Mouse (Mus musculus): ENCODE measurements around the gene Ppil2. TPM values are rescaled to one million over a fixed set of nuclear protein-coding genes. Genes with fewer than 3 reads are reported as not detected.

Ppil2 gene
- polyA plus RNA-seq, 1 experiment from 2014 or later = 134 TPM

DNA sequence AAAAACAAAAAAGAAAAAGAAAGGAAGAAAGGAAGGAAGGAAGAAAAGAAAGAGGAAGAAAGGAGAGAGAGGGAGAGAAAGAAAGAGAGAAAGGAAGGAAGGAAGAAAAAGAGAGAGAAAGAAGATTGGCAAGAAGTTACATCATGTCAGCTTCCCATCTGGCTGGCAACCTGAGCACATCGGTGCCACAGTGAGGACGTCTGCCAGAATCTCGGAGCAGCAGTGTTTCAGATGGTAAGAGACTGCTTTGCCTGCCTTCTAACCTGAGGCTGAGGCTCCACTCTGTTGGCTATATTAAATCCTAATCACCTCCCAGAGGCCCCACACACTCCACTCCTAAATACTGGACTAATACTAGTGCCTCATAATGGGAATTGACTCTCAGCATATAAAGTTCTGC lies 57.2 kb downstream of the Ppil2 start:
- peaks cover 2% of the 10 kb centered on the region for H3K36me3 ChIP-seq

DNA sequence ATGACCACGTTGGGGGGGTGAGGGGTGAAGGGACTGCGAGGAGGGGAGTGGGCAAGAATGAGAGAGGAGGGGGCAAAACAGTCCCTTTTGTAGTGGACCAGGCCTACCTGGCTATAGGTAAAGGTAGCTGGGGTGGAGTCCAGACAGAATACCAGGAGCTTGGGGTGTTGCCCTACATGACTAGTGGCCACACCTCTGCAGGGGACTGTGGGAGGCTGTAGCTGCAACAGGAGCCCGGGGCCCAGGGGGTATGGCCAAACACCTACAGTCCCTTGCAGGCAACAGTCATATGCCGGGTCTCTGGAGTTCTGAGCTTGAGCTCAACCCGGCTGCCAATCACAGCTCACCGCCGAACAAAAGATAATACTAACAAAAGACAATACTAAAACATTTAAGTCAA lies 59.0 kb downstream of the Ppil2 start:
- ATAC-seq (ENCODE audit: insufficient number of reproducible peaks, low FRiP score, low TSS enrichment, low read depth) = no peak; the same call in 1 of the 2 replicates
- 80% methylated on average over 7 of the region's 7 CpGs for WGBS
- no peak overlapping the region for H3K4me2 ChIP-seq

More for the DNA sequence above, 57.2 kb downstream of the Ppil2 start:
- ATAC-seq (ENCODE audit: insufficient number of reproducible peaks, low FRiP score, low TSS enrichment, low read depth) = no peak
- 57% methylated on average over 3 of the region's 3 CpGs for WGBS
- H3K27me3 ChIP-seq = no peaks in the 10 kb centered on the region
- H3K4me1 ChIP-seq = no peaks in the 10 kb centered on the region
- no peak overlapping the region for H3K4me2 ChIP-seq
- no peak overlapping the region for H3K4me3 ChIP-seq
- H3K9ac ChIP-seq = no peak overlapping the region
- no peaks in the 10 kb centered on the region for H3K9me3 ChIP-seq
- no peak overlapping the region for H3K27ac ChIP-seq

DNA sequence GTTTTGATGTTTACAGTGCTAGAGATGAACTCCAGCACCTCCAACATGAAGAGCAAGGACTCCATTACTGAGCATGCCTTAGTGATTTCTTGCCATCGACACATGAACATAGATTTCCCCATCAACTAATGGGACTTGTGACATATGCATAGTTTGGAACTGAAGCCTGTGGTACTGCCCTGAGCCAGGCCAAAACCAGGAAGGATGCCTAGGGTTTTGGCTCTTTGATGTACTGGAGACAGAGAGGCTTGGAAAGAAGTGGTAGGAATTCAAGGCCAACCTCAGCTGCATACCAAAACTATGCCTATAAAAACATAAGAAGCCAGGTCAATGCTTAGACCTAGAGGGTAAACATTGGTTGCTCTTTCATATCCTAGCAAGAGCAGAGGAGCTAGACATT lies 61.2 kb downstream of the Ppil2 start:
- no peaks in the 10 kb centered on the region for H3K27me3 ChIP-seq
- no peak overlapping the region for H3K27ac ChIP-seq
- no peak for ATAC-seq (ENCODE audit: insufficient number of reproducible peaks, low FRiP score, low TSS enrichment, low read depth)
- H3K36me3 ChIP-seq = peaks cover 31% of the 10 kb centered on the region
- no peaks in the 10 kb centered on the region for H3K4me1 ChIP-seq
- H3K4me3 ChIP-seq = no peak overlapping the region
- no peak overlapping the region for H3K9ac ChIP-seq
- no peak overlapping the region for H3K4me2 ChIP-seq
- H3K9me3 ChIP-seq = no peaks in the 10 kb centered on the region
- 85% methylated on average over 1 of the region's 1 CpGs for WGBS

More for the DNA sequence above, 59.0 kb downstream of the Ppil2 start:
- no peak overlapping the region for H3K27ac ChIP-seq
- peaks cover 18% of the 10 kb centered on the region for H3K36me3 ChIP-seq
- H3K9me3 ChIP-seq = no peaks in the 10 kb centered on the region
- H3K4me1 ChIP-seq = no peaks in the 10 kb centered on the region
- H3K4me3 ChIP-seq = no peak overlapping the region
- no peaks in the 10 kb centered on the region for H3K27me3 ChIP-seq
- no peak overlapping the region for H3K9ac ChIP-seq

DNA sequence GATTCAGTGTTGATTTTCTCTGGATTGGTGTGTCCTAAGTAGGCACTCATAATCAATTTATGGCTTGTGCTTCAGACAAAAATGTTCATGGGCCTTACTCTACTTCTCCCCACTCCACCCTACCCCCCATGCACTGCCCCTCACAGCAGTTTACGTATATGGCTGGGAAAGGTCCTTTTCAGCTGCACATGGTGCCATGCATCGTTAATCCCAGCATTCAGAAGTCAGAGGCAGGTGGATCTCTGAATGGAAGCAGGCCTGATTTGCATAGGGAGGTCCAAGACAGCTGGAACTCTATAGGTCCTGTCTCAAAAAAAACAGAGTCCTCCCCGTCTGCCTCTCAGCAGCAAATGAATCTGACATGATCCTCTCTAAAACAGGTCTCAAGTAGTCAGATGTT lies 65.8 kb downstream of the Ppil2 start:
- Histone ChIP-seq H3K27ac (no peak overlapping the region), H3K27me3 (no peaks in the 10 kb centered on the region), H3K4me1 (no peaks in the 10 kb centered on the region), H3K4me3 (no peak overlapping the region), H3K9ac (no peak overlapping the region), H3K36me3 (peaks cover 70% of the 10 kb centered on the region), H3K4me2 (no peak overlapping the region), H3K9me3 (no peaks in the 10 kb centered on the region)
- WGBS = 78% methylated on average over 3 of the region's 3 CpGs
- no peak for ATAC-seq (ENCODE audit: insufficient number of reproducible peaks, low FRiP score, low TSS enrichment, low read depth)

DNA sequence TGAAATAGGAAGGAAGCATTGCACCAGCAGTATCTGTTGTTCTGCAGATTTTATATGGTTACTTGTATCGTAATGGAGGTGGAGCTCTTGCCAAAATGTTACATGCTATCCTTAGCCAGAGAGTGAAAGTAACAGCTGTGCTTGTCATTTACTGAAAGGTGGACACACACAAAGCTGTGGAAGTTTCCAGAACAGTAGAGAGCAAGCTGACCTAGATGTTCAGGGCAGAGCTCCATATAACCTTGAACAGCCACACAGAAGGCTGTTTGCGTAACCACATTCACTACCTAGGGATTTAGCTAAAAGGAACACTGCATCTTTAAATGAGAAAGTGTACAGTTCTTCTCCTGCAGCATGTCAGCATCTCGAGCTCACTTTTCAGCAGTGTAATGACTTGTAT lies 66.7 kb downstream of the Ppil2 start:
- Histone ChIP-seq H3K36me3 (peaks cover 78% of the 10 kb centered on the region), H3K4me3 (no peak overlapping the region), H3K9ac (no peak overlapping the region), H3K9me3 (no peaks in the 10 kb centered on the region), H3K27ac (no peak overlapping the region), H3K27me3 (no peaks in the 10 kb centered on the region), H3K4me2 (no peak overlapping the region), H3K4me1 (no peaks in the 10 kb centered on the region)
- no peak for ATAC-seq (ENCODE audit: insufficient number of reproducible peaks, low FRiP score, low TSS enrichment, low read depth)
- 68% methylated on average over 3 of the region's 3 CpGs for WGBS

DNA sequence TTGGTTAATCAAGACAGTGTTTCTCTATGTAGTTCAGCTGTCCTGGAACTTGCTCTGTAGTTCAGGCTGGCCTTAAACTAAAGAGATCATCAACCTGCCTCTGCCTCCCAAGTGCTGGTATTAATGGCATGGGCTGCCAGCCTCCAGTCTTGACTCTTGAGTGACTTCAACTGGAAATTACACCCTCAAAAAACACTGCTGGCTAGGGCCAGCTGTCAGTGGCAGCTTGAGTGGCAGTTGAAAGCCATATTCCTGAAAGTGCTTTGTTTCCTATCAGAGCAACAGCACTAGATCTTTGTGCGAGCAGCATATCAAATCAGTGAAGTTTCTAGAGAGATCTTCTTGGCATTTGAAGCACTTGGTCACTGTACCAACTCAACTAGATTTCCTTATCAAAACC lies 69.6 kb downstream of the Ppil2 start:
- Histone ChIP-seq H3K9me3 (no peaks in the 10 kb centered on the region), H3K4me3 (no peak overlapping the region), H3K4me2 (no peak overlapping the region), H3K9ac (no peak overlapping the region), H3K27ac (no peak overlapping the region), H3K27me3 (no peaks in the 10 kb centered on the region), H3K36me3 (peaks cover 80% of the 10 kb centered on the region), H3K4me1 (no peaks in the 10 kb centered on the region)
- WGBS = 100% methylated on average over 1 of the region's 1 CpGs
- ATAC-seq (ENCODE audit: insufficient number of reproducible peaks, low FRiP score, low TSS enrichment, low read depth) = no peak

DNA sequence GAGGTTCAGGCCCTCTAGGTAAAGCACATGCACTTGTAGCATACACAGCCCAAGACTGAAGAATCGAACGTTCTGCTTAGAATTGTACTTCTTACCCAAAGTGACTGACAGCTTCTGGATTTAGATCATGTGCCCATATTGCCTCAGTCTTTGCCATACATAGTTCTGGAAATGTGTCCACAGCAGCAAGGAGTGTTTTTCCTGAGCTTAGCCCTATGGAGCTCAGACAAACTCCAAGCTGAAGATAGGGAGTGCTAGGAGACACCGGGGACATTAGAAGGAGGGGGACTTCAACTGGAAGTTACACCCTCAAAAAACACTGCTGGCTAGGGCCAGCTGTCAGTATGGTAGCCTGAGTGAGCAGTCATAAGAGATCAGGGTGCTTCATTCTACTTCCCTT lies 70.3 kb downstream of the Ppil2 start:
- no peak overlapping the region for H3K4me2 ChIP-seq
- no peak overlapping the region for H3K27ac ChIP-seq
- no peak overlapping the region for H3K4me3 ChIP-seq
- H3K36me3 ChIP-seq = peaks cover 81% of the 10 kb centered on the region
- no peaks in the 10 kb centered on the region for H3K27me3 ChIP-seq
- no peak for ATAC-seq (ENCODE audit: insufficient number of reproducible peaks, low FRiP score, low TSS enrichment, low read depth)
- no peak overlapping the region for H3K9ac ChIP-seq
- H3K4me1 ChIP-seq = no peaks in the 10 kb centered on the region
- H3K9me3 ChIP-seq = no peaks in the 10 kb centered on the region
- 88% methylated on average over 3 of the region's 3 CpGs for WGBS

MicroRNAs within 50 kb of the gene (microRNA counts, 519-probe panel; counts per million panel counts)
- microRNA mmu-miR-130b = 3,407 counts per million, percentile 79 among the panel's probes with 10 or more counts
- 2,498 counts per million, percentile 52 among the panel's probes with 10 or more counts for microRNA mmu-miR-301b

Small RNA genes within 50 kb of the gene (microRNA-seq; reads per million reads assigned to microRNA genes)
- gene Mir130b = 3,037 reads per million, percentile 84 among the genes with 10 or more reads in this experiment
- 56.1 reads per million, percentile 42 among the genes with 10 or more reads in this experiment for gene Mir301b

Other genes with a start within 250 kb of the Ppil2 start
- 0.52 and 0.62 TPM in 2 replicates for gene Igll1, start 247.3 kb downstream of the Ppil2 start, polyA plus RNA-seq (2015; fragmentation: Nextera tagmentation; extraction: Ambion mirVana)
- gene Top3b, start 240.5 kb downstream of the Ppil2 start, polyA plus RNA-seq (2015; fragmentation: Nextera tagmentation; extraction: Ambion mirVana) = 72.0 and 76.4 TPM in 2 replicates
- gene Vpreb1, start 240.4 kb downstream of the Ppil2 start, polyA plus RNA-seq (2015; fragmentation: Nextera tagmentation; extraction: Ambion mirVana) = 2.0 and 2.4 TPM in 2 replicates
- 28.6 and 29.6 TPM in 2 replicates for gene Ppm1f, start 214.8 kb downstream of the Ppil2 start, polyA plus RNA-seq (2015; fragmentation: Nextera tagmentation; extraction: Ambion mirVana)
- 155 and 161 TPM in 2 replicates for gene Mapk1, start 127.9 kb downstream of the Ppil2 start, polyA plus RNA-seq (2015; fragmentation: Nextera tagmentation; extraction: Ambion mirVana)
- 19.4 and 26.2 TPM in 2 replicates for gene Ypel1, start 41.6 kb downstream of the Ppil2 start, polyA plus RNA-seq (2015; fragmentation: Nextera tagmentation; extraction: Ambion mirVana)
- gene 2610318N02Rik, start 13.9 kb upstream of the Ppil2 start, polyA plus RNA-seq (2015; fragmentation: Nextera tagmentation; extraction: Ambion mirVana) = 15.6 and 19.2 TPM in 2 replicates
- gene Sdf2l1, start 21.1 kb upstream of the Ppil2 start, polyA plus RNA-seq (2015; fragmentation: Nextera tagmentation; extraction: Ambion mirVana) = 66.9 and 70.1 TPM in 2 replicates
- gene Ydjc, start 33.4 kb upstream of the Ppil2 start, polyA plus RNA-seq (2015; fragmentation: Nextera tagmentation; extraction: Ambion mirVana) = 14.0 and 14.3 TPM in 2 replicates
- gene Ccdc116, start 36.0 kb upstream of the Ppil2 start, polyA plus RNA-seq (2015; fragmentation: Nextera tagmentation; extraction: Ambion mirVana) = 0.63 and 0.93 TPM in 2 replicates
- 313 and 321 TPM in 2 replicates for gene Ube2l3, start 91.4 kb upstream of the Ppil2 start, polyA plus RNA-seq (2015; fragmentation: Nextera tagmentation; extraction: Ambion mirVana)
- gene Rimbp3, start 97.3 kb upstream of the Ppil2 start, polyA plus RNA-seq (2015; fragmentation: Nextera tagmentation; extraction: Ambion mirVana) = 0.27 and 0.32 TPM in 2 replicates
- 4.1 and 4.7 TPM in 2 replicates for gene Hic2, start 122.3 kb upstream of the Ppil2 start, polyA plus RNA-seq (2015; fragmentation: Nextera tagmentation; extraction: Ambion mirVana)
- 10.1 and 10.2 TPM in 2 replicates for gene Tmem191c, start 164.8 kb upstream of the Ppil2 start, polyA plus RNA-seq (2015; fragmentation: Nextera tagmentation; extraction: Ambion mirVana)
- 0.68 and 1.1 TPM in 2 replicates for gene Serpind1, start 220.1 kb upstream of the Ppil2 start, polyA plus RNA-seq (2015; fragmentation: Nextera tagmentation; extraction: Ambion mirVana)

All from limb, embryonic 15.5 days (tissue).